Mouse (Mus musculus) CH12.LX (cell line): ENCODE data around the gene Zfyve27. TPM values are rescaled to one million over a fixed set of nuclear protein-coding genes. Genes with fewer than 3 reads are reported as not detected.

Experiments used
- DNase-seq: peaks from one replicate; pipeline ENCODE4 v3.0.0-alpha.2; 2013; ENCODE audit errors: extremely low read depth
- H3K27ac ChIP-seq: 2 replicates; pipeline ENCODE4 v1.5.1; 2012; ENCODE audit warnings: low read depth, mild to moderate bottlenecking, control low read depth, moderate library complexity; ENCODE audit not compliant: insufficient read depth
- H3K27me3 ChIP-seq: replicated peaks from 2 replicates; pipeline ENCODE3; 2012; ENCODE audit warnings: inconsistent platforms
- H3K36me3 ChIP-seq, 2 experiments: replicated peaks in 1 of 2; 2 replicates each; pipeline versions ENCODE3 to v1.6.1; 2012; ENCODE audit warnings: inconsistent platforms in 1 of 2, low read length in 1 of 2, mild to moderate bottlenecking in 1 of 2, mixed read lengths in 1 of 2, moderate library complexity in 1 of 2; ENCODE audit not compliant: control insufficient read depth in 1 of 2, insufficient read depth in 1 of 2
- H3K4me1 ChIP-seq, 2 experiments: 2 replicates each; pipeline ENCODE4 v1.6.1; 2012; ENCODE audit warnings: inconsistent platforms in 1 of 2, moderate library complexity in 1 of 2; ENCODE audit not compliant: insufficient read depth in 2 of 2, control insufficient read depth in 1 of 2
- H3K4me2 ChIP-seq: 2 replicates; pipeline ENCODE4 v1.6.1; 2012; ENCODE audit warnings: low read depth, mild to moderate bottlenecking, control low read depth; ENCODE audit not compliant: poor library complexity, insufficient read depth, severe bottlenecking
- H3K4me3 ChIP-seq, 3 experiments: fragments of 150-350 bp in 1 of 3; sonication (generic) in 1 of 3; replicated peaks in 1 of 3; 2 replicates each; pipeline versions ENCODE3 to v1.5.1; 2011 to 2012; ENCODE audit warnings: low read depth in 2 of 3, low read length in 2 of 3, mild to moderate bottlenecking in 2 of 3, moderate library complexity in 2 of 3, control low read depth in 1 of 3, improper control_type of control experiment in 1 of 3, inconsistent platforms in 1 of 3, mixed read lengths in 1 of 3; ENCODE audit not compliant: poor library complexity in 1 of 3
- H3K79me2 ChIP-seq: replicated peaks from 2 replicates; pipeline ENCODE4 v1.6.1; 2012; ENCODE audit warnings: mild to moderate bottlenecking, moderate library complexity; ENCODE audit not compliant: control insufficient read depth, poor library complexity, insufficient read depth, severe bottlenecking; ENCODE audit errors: extremely low read depth
- H3K9ac ChIP-seq: 2 replicates; pipeline ENCODE4 v1.6.1; 2012; ENCODE audit warnings: low read depth, mild to moderate bottlenecking, control low read depth, moderate library complexity; ENCODE audit not compliant: insufficient read depth
- H3K9me3 ChIP-seq: replicated peaks from 2 replicates; pipeline ENCODE3; 2012; ENCODE audit warnings: low read length, inconsistent platforms, mixed read lengths
- CHD2 ChIP-seq: IDR thresholded peaks from 2 replicates; pipeline ENCODE4 v1.6.1; 2011; ENCODE audit warnings: low read length, improper control_type of control experiment
- CTCF ChIP-seq, 2 experiments: IDR thresholded peaks in 1 of 2; conservative IDR thresholded peaks in 1 of 2; 2 replicates each; pipeline ENCODE4 v1.5.1; 2011 to 2012; ENCODE audit warnings: low read depth in 2 of 2, low read length in 2 of 2, improper control_type of control experiment in 1 of 2, inconsistent platforms in 1 of 2, mild to moderate bottlenecking in 1 of 2, moderate library complexity in 1 of 2
- E2F4 ChIP-seq: IDR thresholded peaks from 2 replicates; pipeline ENCODE4 v1.6.1; 2011; ENCODE audit warnings: low read depth, low read length, improper control_type of control experiment; ENCODE audit not compliant: insufficient replicate concordance
- ELF1 ChIP-seq: IDR thresholded peaks from 2 replicates; pipeline ENCODE4 v1.6.1; 2014; ENCODE audit warnings: low read depth, mild to moderate bottlenecking, inconsistent platforms, low read length, improper control_type of control experiment
- EP300 ChIP-seq: IDR thresholded peaks from 2 replicates; pipeline ENCODE4 v1.6.1; 2011; ENCODE audit warnings: low read length, improper control_type of control experiment
- GABPA ChIP-seq: IDR thresholded peaks from 2 replicates; pipeline ENCODE4 v1.6.1; 2012; ENCODE audit warnings: low read depth, low read length, improper control_type of control experiment, inconsistent platforms; ENCODE audit not compliant: insufficient replicate concordance
- IRF4 ChIP-seq: IDR thresholded peaks from 2 replicates; pipeline ENCODE4 v1.6.1; 2014; ENCODE audit warnings: low read depth, mild to moderate bottlenecking, inconsistent platforms, low read length, improper control_type of control experiment
- JUN ChIP-seq: IDR thresholded peaks from 2 replicates; pipeline ENCODE4 v1.6.1; 2011; ENCODE audit warnings: low read depth, mild to moderate bottlenecking, low read length, improper control_type of control experiment, moderate library complexity; ENCODE audit not compliant: insufficient read depth
- JUND ChIP-seq: conservative IDR thresholded peaks from 2 replicates; pipeline ENCODE4 v1.6.1; 2011; ENCODE audit warnings: low read depth, low read length, improper control_type of control experiment
- KAT2A ChIP-seq: IDR thresholded peaks from 2 replicates; pipeline ENCODE4 v1.6.1; 2012; ENCODE audit warnings: low read length, improper control_type of control experiment, inconsistent platforms; ENCODE audit not compliant: insufficient replicate concordance
- MAX ChIP-seq: IDR thresholded peaks from 2 replicates; pipeline ENCODE4 v1.6.1; 2011; ENCODE audit warnings: low read length, improper control_type of control experiment
- MAZ ChIP-seq: IDR thresholded peaks from 2 replicates; pipeline ENCODE4 v1.6.1; 2012; ENCODE audit warnings: low read depth, mild to moderate bottlenecking, inconsistent platforms, low read length, improper control_type of control experiment, moderate library complexity
- MXI1 ChIP-seq: IDR thresholded peaks from 2 replicates; pipeline ENCODE4 v1.6.1; 2011; ENCODE audit warnings: mild to moderate bottlenecking, low read depth, low read length, improper control_type of control experiment
- NRF1 ChIP-seq: IDR thresholded peaks from 2 replicates; pipeline ENCODE4 v1.6.1; 2014; ENCODE audit warnings: low read depth, mild to moderate bottlenecking, inconsistent platforms, low read length, improper control_type of control experiment, moderate library complexity
- PAX5 ChIP-seq: IDR thresholded peaks from 2 replicates; pipeline ENCODE4 v1.6.1; 2012; ENCODE audit warnings: low read length, inconsistent platforms, mixed read lengths
- POLR2A ChIP-seq: IDR thresholded peaks from 2 replicates; pipeline ENCODE4 v1.6.1; 2011; ENCODE audit warnings: low read depth, mild to moderate bottlenecking, improper control_type of control experiment, low read length
- POLR2AphosphoS2 ChIP-seq: IDR thresholded peaks from 2 replicates; pipeline ENCODE4 v1.6.1; 2011; ENCODE audit warnings: low read depth, low read length, improper control_type of control experiment
- RAD21 ChIP-seq: IDR thresholded peaks from 2 replicates; pipeline ENCODE4 v1.6.1; 2011; ENCODE audit warnings: low read depth, mild to moderate bottlenecking, low read length, improper control_type of control experiment, moderate library complexity
- RCOR1 ChIP-seq: conservative IDR thresholded peaks from 2 replicates; pipeline ENCODE4 v1.6.1; 2012; ENCODE audit warnings: low read depth, mild to moderate bottlenecking, inconsistent platforms, low read length, improper control_type of control experiment
- SIN3A ChIP-seq: IDR thresholded peaks from 2 replicates; pipeline ENCODE4 v1.6.1; 2012; ENCODE audit warnings: low read length, improper control_type of control experiment, inconsistent platforms
- SMC3 ChIP-seq: IDR thresholded peaks from 2 replicates; pipeline ENCODE4 v1.6.1; 2011; ENCODE audit warnings: low read depth, low read length, improper control_type of control experiment
- TBP ChIP-seq: conservative IDR thresholded peaks from 2 replicates; pipeline ENCODE4 v1.6.1; 2011; ENCODE audit warnings: low read depth, low read length, improper control_type of control experiment
- TCF12 ChIP-seq: IDR thresholded peaks from 2 replicates; pipeline ENCODE4 v1.6.1; 2014; ENCODE audit warnings: low read depth, mild to moderate bottlenecking, inconsistent platforms, low read length, improper control_type of control experiment
- UBTF ChIP-seq: IDR thresholded peaks from 2 replicates; pipeline ENCODE4 v1.6.1; 2012; ENCODE audit warnings: low read depth, mild to moderate bottlenecking, inconsistent platforms, low read length, improper control_type of control experiment, moderate library complexity
- USF1 ChIP-seq: IDR thresholded peaks from 2 replicates; pipeline ENCODE4 v1.6.1; 2014; ENCODE audit warnings: low read depth, mild to moderate bottlenecking, inconsistent platforms, low read length, improper control_type of control experiment
- USF2 ChIP-seq: conservative IDR thresholded peaks from 2 replicates; pipeline ENCODE4 v1.6.1; 2011; ENCODE audit warnings: low read depth, low read length, improper control_type of control experiment
- ZNF384 ChIP-seq: IDR thresholded peaks from 2 replicates; pipeline ENCODE4 v1.6.1; 2012; ENCODE audit warnings: low read depth, low read length, improper control_type of control experiment, inconsistent platforms
- dilution Hi-C: fragments of 300-500 bp; cut with MboI; formaldehyde crosslinking; loops from 2 replicates; pipeline ENCODE4 v1.14.3; 2020; ENCODE audit warnings: low sequenced_read_pairs; ENCODE audit not compliant: extremely low pct_unique_long_range_greater_than_20kb, extremely low pct_ligation_motif_present
- in situ Hi-C: fragments of 300-500 bp; cut with MboI; formaldehyde crosslinking; loops from 3 replicates; pipeline ENCODE4 v1.14.3; 2019; ENCODE audit warnings: low sequenced_read_pairs, low pct_ligation_motif_present, low pct_unique_long_range_greater_than_20kb, mixed read lengths
- polyA plus RNA-seq: library from polyadenylated mRNA; unstranded; fragments of >175 nt; gene quantifications from 2 replicates; pipeline ENCODE4 v1.2.1, GENCODE M21; 2012; ENCODE audit warnings: low read depth; ENCODE audit not compliant: insufficient read length
- total RNA-seq, 2 experiments: library from RNA; depleted of rRNA; stranded (reverse); fragments of 300-350 nt in 1 of 2; fragments of >200 nt in 1 of 2; gene quantifications; 2 replicates each; pipeline ENCODE4 v1.2.3; 2012 to 2014

Gene Zfyve27
- total and polyA plus RNA-seq, 3 experiments = 11.4 to 19.2 (median 16.2) TPM

DNA sequence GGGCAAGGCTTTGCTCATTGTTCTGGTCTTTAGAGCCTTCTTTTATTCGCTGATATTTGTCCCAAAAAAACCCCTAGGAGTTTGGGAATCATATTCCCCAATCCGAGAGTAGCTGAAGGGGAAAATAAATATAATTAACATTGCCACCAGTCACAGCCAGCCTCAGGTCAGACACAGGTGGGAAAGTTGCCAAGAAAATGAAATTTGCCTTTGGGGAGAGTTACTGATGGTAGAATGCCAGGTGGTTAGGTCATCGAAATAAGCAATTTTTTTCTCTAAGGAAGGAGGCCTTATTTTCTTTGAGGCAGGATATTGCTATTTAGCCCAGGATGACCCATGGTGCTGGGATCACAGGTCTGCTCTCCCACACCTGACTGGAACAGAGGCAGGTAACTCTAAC is 3.0 kb downstream of the Zfyve27 start:
- H3K27ac ChIP-seq = no peak overlapping the region
- dilution Hi-C loops (no loop called here), in situ Hi-C loops (no loop called here)
- H3K9ac ChIP-seq = no peak overlapping the region
- no peaks in the 10 kb centered on the region for H3K36me3 ChIP-seq
- H3K4me1 ChIP-seq = peaks cover 18 to 26% of the 10 kb centered on the region in 2 experiments
- H3K4me2 ChIP-seq = no peak overlapping the region
- H3K79me2 ChIP-seq = peaks cover 8% of the 10 kb centered on the region
- no peak for TF ChIP-seq RCOR1
- TF ChIP-seq CHD2 = no peak
- no peak for TF ChIP-seq POLR2A
- TF ChIP-seq SMC3 = no peak
- no peak for TF ChIP-seq JUND
- TF ChIP-seq IRF4 = no peak
- TF ChIP-seq JUN = no peak
- TF ChIP-seq RAD21 = no peak
- no peak for TF ChIP-seq TBP
- no peak for TF ChIP-seq ZNF384
- TF ChIP-seq PAX5 = no peak
- TF ChIP-seq CTCF (conservative IDR thresholded peaks at IDR 0.05 in 1 of 2, IDR thresholded peaks at IDR 0.05 in 1 of 2; ENCODE audit: low read depth in 2 of 2, low read length in 2 of 2) = no peak
- no peak for TF ChIP-seq UBTF
- no peak for TF ChIP-seq MAX
- peaks cover 27% of the 10 kb centered on the region for H3K27me3 ChIP-seq
- no peak overlapping the region for H3K4me3 ChIP-seq
- no peak for DNase-seq
- H3K9me3 ChIP-seq = no peaks in the 10 kb centered on the region

- dilution Hi-C loops (no loop called here), in situ Hi-C loops (no loop called here)
- no peak overlapping the region for H3K4me3 ChIP-seq
- no peak overlapping the region for H3K9ac ChIP-seq
- peaks cover 13% of the 10 kb centered on the region for H3K79me2 ChIP-seq
- peaks cover 18 to 32% of the 10 kb centered on the region in 2 experiments for H3K4me1 ChIP-seq
- no peak overlapping the region for H3K4me2 ChIP-seq
- no peak for TF ChIP-seq MXI1
- TF ChIP-seq TBP = no peak
- no peak for TF ChIP-seq ELF1
- TF ChIP-seq RCOR1 = no peak
- no peak for TF ChIP-seq KAT2A
- no peak for TF ChIP-seq MAZ
- TF ChIP-seq IRF4 = no peak
- no peak for TF ChIP-seq EP300
- no peak for TF ChIP-seq USF2
- no peak for TF ChIP-seq USF1
- TF ChIP-seq UBTF = no peak
- no peak for TF ChIP-seq SIN3A
- TF ChIP-seq NRF1 = no peak
- TF ChIP-seq POLR2AphosphoS2 = no peak
- no peak for TF ChIP-seq POLR2A
- no peak for TF ChIP-seq TCF12
- no peak for TF ChIP-seq CTCF (conservative IDR thresholded peaks at IDR 0.05 in 1 of 2, IDR thresholded peaks at IDR 0.05 in 1 of 2; ENCODE audit: low read depth in 2 of 2, low read length in 2 of 2)
- no peak for TF ChIP-seq E2F4
- TF ChIP-seq GABPA = no peak
- H3K36me3 ChIP-seq = no peaks in the 10 kb centered on the region
- peaks cover 27% of the 10 kb centered on the region for H3K27me3 ChIP-seq
- H3K9me3 ChIP-seq = no peaks in the 10 kb centered on the region
- H3K27ac ChIP-seq = no peak overlapping the region
- no peak for DNase-seq
Observed at GRCm38 (mm10) chr19:42167489-42167888, 3.7 kb downstream of the Zfyve27 start.
